Mouse (Mus musculus): Measurements from ENCODE around the gene Asb5.
"Not testable (repeated sequence)": the region's sequence is repeated elsewhere in the genome, so short reads cannot be mapped to it uniquely, and the experiment has no call there.

Gene Asb5

DNA sequence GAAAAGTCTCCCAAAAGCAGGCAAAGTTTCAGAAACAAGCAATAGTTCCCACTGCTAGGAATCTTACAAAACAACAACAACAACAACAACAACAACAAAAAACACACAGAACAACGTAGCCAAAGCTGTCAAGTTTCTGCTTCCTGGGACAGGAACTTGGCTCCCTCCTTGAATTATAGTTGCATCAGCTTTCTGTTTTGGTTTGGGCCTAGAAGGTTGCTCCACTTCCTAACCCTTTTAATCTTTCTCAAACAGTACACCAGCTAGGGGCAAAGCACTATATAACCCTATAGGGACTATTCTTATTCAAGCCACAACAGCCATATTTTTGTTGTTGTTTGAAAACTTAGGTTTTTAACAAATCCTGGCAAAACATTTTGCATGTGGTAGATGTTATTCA lies 12.0 kb downstream of the Asb5 start:
- DNase-seq: no peak

DNA sequence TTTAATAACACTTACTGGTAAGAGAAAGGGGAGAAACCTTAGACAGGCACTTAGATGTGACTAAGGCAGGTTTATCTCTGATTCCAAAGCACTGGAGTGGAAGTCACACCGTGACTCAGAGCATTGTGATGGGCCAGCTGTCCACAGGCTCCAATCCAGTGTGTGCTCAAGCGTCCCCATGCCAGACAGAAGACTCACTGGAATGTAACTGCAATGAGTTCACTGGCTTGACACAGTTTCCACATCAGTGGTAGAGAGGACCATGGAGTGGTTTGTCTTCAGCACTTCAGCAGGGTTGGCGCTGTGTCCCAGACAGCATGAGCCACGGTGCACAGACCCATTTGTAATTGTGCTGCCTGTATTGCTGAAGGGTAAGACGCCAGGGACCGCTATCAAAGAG lies 19.0 kb downstream of the Asb5 start:
- peak; percentile 33 to 37 for DNase-seq

DNA sequence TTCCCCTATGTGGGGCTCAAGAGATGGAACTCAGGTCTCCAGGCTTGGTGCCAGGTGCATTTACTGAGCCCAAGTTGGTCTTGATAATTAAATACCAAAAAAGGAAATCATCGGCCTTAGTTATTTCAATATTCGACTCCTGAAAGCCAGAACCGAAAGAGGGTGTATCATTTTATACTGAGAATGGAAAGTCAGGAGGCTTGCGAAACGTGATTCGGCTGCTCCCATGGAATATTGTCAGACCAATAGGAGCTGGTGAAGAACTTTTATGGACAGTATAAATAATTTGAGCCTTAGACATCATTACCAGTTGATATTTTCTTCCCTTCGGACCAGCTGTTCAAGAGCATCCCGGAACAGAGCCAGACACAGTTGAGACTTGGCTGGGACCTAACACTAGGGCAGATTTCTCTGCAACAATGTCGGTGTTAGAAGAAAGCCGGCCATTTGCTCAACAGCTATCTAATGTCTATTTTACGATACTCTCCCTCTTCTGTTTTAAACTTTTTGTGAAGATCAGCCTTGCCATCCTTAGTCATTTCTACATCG lies 20.7 kb downstream of the Asb5 start:
- peak in 1 of 2 experiments; percentile 15 for DNase-seq

DNA sequence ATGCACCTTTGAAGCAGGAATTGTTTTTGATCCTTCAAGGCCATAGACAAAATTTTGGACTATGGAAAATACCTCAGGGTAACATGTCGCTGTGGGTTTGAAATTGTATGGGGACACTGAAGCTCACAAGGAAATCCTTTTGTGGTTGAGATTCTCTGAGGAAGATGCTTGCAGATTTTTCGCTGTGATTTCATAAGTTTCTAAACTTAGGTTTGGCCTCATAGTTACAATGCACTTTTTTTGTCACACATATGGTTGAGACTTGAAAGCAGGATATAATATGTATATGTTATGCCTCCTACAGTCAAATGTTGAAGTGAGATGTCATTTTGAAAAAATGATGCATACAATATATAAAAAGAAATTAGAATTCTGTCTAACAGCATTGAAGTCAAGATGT lies 25.5 kb downstream of the Asb5 start:
- DNase-seq: no peak

DNA sequence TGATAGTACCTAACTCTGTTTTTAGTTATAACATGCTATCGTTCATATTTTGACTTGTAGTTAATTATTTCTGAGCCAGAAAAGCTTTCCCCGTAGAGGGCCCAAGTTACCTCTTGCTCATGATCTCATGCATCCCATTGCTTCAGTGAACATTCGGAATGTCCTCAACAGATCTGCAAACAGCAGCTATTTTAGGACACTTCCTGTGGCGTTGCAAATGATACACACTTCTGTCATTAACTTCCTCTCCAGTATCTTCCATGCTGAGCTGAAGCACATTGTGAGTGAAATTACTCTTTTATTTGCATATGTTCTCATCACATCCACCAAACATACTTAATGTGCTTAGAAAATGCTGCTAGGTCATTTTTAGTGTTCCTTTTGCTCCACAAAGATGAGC lies 32.8 kb downstream of the Asb5 start:
- DNase-seq: no peak

DNA sequence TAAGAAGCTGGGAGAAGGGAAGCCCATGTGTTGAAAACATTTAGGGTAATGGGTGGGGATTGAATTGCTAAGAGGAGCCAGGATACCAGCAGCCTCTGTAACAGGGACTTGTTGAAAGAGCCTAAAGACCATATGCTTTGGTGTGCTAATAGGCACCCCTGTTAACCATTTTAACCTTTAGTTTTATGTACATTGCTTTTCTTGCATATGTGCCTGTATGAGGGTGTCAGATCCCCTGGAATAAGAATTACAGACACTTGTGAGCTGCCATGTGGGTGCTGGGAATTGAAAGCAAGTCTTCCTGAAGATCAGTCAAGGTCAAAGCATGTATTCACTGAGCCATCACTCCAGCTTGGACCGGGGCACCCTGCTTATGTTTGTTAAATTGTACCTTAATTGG lies 35.8 kb downstream of the Asb5 start:
- no peak for DNase-seq

DNA sequence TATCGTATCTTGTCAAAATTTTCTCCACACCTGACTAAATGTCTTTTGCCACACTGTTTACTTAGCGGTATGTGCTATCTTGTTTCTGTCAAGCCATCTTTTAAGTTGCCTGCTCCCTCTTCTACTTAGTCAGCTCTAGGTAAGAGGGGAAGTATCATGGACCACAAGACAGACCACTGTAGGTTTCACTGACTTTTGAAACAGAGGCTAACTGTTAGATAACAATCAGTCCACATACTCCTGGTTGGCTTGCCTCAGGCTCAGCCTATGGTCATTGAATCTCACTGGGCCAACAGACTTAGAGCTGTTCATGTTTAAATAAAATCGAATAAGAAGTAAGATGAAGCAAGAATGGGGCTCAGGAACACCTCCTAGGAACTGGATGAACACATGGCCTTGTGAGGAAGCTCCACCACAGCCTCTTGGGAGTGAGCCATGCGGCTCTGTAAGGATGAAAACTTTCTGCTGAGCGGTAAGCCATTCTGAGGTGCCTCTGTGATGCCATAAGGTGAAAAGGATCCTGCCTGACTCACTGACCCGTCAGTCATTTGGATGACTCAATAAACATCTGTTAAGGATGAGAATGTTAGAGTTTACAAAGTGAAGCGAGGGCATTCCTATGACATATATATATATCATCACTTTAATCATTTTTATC lies 36.4 kb downstream of the Asb5 start:
- no peak for DNase-seq

DNA sequence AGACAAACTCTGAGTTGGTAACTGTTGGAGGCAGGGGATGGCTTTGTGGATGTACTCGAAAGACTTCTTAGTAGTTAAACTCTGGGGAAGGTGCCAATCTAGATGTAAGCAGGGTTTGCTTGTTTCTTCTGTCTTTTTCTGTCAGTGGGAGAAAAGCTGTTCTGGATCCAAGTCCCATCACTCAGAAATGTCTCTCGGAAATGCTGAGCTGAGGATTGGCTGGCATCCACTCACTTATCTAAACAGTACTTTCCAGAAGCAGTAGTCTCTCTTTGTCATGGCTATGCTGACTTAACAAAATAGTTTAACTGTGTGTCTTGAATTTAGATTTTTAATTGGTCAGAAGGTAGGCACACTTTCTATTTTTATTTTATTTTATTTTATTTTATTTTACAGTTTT lies 37.8 kb downstream of the Asb5 start:
- DNase-seq: no peak

DNA sequence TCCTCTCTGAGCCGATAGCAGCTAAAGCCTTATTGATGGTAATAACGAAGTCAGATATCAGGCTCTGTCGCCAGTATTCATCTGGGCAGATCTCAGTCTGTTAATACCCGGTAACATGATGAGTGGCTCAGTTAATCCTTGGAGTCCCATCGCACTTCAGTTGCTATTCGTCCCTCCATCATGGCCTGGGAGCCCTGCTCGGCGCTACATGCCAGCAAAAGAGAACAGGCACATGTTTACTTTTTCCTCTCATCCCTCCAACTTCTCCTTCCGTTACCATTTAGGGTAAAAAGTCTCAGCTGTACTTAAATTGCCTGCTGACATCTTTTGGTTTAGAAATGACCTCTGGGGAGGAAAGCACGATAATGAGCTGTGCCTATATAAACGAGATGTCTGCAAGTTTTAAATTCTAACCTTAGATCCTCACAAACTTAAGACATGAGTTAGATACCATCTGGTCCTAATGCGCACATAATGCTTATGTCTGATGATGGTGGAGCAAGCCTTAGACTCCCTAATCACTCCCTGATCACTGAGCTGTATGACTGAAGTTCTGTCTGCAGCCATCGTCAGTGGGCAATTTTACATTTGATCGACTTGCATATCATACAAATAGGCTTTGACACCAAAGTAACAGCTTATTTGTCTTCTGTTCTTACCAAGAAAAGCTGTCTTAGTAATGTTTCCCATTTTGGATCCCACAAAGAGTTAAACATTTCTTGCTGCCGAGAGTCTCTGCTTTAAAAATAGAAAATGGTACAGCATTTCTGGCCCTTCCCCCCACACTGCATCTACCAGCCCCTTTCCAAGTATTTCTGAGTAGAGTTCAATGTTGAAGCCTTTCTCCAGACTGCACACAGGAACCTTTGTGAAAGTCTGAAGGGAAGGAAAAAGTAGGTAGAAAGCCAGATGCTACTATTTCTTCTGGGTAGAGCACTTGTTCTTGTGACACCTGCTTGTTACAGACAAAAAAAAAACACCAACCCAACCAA lies 41.5 kb downstream of the Asb5 start:
- DNase-seq: no peak

DNA sequence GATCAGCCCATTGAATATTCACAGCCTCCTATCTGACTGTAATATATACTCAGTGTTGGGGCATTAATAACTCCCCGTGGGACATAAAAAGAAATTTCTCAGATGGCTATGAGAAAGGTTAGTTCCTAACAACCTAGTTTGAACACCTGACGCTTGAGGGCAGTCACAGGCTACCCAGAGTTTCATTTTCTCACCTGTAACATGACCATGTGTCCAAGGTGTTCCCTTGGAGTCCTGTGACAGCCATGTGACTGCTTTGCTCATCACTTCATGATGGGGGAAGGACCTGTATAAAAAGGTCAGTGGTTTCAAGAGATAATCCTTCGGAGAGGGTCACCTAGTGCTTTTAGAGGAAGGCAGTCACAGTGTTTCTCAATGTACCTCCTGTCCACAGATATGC lies 52.1 kb downstream of the Asb5 start:
- no peak for DNase-seq

DNA sequence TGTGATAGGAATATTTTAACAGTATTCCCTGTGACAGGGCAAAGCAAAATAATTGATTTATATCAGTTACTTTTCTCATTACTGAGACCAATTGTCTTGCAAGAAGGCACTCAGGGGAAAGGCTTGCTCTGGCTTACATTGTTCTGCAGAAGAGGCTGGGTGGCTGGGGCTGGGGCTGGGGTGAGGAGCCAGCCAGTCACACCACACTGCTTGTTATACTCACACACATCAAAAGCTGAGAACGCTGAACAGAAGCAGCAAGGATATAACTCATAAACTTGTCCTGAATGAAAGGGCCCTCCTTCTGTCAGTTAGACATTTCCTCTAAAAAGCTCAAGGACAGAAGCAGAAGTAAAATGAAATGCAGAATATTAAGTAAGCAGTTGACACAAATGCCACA lies 53.5 kb downstream of the Asb5 start:
- no peak for DNase-seq

DNA sequence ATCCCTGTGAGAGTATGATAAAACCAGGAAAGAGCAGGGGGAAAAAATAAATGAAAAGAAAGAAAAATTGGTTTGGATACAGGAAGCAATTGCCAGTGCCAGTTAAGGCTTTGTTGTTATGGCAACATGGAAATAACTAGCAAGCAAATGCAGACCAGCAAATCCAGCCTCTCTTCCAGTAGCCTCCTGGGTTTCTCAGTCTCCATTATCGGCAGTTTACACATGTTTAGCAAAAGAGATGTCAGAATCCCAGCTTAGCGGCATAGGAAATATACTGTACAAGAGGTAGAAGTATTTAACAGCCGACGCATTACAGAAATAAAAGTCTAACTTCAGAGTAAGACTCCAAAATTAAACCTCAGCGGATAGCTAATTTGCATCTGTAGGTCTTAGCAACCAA lies 65.3 kb downstream of the Asb5 start:
- no peak for DNase-seq

DNA sequence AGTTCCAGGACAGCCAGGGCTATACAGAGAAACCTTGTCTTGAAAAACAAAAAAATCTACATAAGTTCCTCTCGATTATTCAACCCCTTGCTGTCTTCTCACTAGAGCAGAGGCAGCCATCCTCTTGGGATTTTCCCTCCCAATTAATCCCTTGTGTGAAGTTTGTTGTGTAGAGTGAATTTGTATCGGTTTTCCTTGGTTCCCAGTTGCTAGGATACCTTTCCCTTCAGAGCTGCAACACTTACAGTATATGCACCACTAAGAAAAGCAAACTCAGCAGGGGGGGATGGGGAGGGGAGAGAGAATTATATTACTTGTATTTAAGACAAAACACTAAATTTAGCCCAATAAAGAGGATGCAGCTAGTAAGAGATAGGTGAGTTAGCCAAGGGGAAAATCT lies 66.7 kb downstream of the Asb5 start:
- DNase-seq: no peak

DNA sequence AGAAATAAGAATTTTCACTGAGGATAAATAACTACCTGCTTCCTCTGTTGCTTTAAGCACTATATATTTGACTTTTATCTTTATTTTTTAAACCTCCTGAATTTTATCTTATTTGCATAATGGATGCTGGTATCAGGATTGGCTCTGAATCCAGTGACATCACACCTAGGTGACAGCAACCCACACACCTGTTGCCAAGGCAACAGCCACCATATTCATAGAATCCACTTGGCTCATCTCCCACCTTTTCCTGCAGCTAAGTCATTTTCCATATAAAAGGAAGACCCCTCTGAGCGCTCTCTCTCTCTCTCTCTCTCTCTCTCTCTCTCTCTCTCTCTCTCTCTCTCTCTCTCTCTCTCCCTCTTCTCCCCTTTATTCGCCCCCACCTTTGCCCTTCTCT lies 67.6 kb downstream of the Asb5 start:
- DNase-seq: no peak

DNA sequence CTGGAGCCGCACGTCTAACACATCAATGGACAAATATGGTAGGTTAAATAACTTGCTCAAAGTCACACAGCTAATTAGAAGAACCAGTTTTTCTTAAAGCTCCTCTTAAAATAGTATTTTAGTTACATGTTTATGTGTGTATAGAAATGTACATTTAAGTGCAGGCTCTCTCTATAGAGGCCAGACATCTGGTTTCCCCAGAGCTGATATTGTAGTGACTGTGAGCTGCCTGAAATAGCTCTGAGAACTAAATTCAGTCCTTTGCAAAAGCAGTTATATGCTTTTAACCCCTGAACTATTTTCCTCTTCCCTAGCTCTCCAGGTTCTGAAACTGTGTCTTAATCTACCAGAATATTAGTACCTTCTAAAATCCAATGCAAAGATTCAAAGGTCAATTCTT lies 68.0 kb downstream of the Asb5 start:
- DNase-seq: no peak

DNA sequence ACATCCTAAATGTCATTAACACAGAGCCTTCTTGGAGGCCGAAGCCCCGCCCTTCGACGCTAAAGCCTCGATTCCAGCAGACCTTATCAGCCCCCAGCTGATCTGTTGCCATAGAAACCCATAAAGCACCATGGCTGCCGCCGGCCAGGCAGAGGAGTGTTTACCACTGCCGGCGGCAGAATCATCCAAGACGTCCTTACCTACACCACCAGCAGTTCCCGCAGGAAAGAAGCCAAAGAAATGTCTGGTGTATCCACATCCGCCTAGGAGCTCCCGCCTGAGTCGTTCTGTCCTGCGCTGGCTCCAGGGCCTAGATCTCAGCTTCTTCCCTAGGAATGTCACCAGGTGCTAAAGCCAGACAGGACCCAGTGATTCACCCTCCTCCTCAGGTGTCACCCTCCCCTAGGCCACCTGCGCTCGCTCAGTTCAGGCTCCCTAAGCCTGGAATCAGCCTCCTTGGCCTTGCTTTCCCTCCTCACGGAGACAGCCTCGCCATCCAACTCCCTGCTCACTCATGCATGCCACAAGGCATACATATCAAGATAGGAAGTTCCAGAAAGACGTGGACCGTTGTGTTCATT lies 71.4 kb downstream of the Asb5 start, which contains the start of gene Spata4:
TSS of gene Spata4 (plus strand) at position 111 of the 581 bp plus-strand sequence.
- peak; percentile 39 to 57 for DNase-seq

DNA sequence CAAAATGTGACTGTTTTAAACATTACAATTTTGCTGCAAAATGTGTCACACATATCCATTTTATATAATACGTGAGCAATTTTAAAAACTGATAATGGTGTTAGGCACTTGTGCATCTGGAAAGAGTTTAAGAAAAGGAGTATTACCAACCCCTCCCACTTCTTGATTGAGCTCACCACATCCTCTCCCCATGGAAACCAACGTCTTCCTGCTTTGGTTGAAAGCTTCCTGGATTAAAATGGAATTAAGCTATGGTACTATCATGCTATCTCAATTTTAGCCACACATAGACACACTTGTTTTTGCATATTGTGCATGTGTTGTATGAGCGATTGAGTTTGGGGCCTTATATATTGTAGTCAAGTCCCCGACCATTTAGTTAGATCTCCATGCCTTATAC lies 74.1 kb downstream of the Asb5 start:
- DNase-seq: no peak

DNA sequence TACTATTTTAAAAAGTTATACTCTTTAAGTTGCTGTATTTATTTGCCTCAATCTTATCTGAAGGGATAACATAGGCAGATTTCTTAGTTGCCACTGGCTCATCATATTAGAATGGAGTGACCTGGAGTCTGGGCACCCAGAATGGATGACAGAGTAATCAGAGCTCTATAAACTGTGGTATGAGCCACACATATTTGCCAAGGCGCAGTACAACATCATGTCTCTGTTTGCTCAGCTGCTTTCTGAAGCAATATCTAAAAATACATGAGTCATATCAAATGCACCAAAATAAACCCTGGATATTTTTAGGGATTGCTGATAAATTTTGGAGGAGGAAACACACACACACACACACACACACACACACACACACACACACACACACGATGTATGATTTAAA lies 80.0 kb downstream of the Asb5 start:
- no peak for DNase-seq

DNA sequence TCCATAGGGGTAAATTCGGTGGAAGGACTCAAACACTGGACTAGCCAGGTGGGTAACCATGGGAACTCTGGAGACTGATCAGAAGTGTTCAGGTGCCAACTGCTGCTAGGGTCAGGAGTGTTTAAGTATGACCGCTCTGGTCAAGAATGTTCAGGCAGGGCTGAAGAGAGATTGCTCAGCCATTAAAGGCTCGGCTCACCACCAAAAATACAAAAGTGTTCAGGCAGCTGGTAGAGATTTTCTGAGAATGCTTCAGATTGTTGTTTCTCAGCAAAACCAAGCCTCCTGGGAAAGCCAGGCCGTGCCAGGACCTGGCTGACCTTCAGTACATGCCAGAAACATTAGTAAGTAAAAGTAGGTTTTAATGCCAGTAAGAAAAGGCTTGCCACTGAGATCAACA lies 80.9 kb downstream of the Asb5 start:
- peak in 1 of 2 experiments; percentile 3 for DNase-seq

DNA sequence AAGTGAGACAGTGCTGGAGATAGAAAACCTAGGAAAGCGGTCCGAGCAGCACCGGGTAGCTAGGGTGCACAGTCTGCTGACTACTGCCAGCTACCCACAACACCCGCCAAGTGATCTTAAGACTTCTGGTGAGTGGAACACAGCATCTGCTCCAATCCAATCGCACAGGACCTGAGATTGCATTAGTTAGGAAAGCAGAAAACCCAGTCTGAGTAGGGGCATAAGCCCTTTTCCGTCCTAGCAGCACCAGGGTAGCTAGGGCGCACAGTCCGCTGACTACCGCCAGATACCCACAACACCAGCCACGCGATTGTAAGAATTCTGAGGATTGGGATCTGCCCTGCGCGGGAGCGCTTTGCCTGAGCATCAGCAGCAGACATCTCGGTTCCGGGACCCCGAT lies 87.3 kb downstream of the Asb5 start:
- not testable (repeated sequence) for DNase-seq
